Mouse (Mus musculus) forebrain, embryonic 14.5 days (tissue): ENCODE measurements around the gene Cbx4. TPM values are rescaled to one million over a fixed set of nuclear protein-coding genes. Genes with fewer than 3 reads are reported as not detected.
"Not testable (repeated sequence)": the region's sequence is repeated elsewhere in the genome, so short reads cannot be mapped to it uniquely, and the experiment has no call there.

Experiments
- ATAC-seq: fragments of 200-750 bp; cut with Nextera tagmentation; 2 replicates; pipeline ENCODE4 v1.8.0; 2017; ENCODE audit warnings: mild to moderate bottlenecking, moderate library complexity
- DNase-seq: peaks from one replicate; pipeline ENCODE4 v3.0.0-alpha.2; 2015; ENCODE audit warnings: low spot score
- H3K27ac ChIP-seq: fragments of 300-500 bp; sonication (generic); 2 replicates; pipeline ENCODE4 v1.5.1; 2014; ENCODE audit warnings: low read depth, mild to moderate bottlenecking, control low read depth, low read length, moderate library complexity
- H3K27me3 ChIP-seq: fragments of 300-500 bp; sonication (generic); replicated peaks from 2 replicates; pipeline ENCODE4 v1.6.1; 2014; ENCODE audit warnings: low read length, control low read depth, mixed read lengths; ENCODE audit not compliant: control insufficient read depth, insufficient read depth
- H3K36me3 ChIP-seq: fragments of 300-500 bp; sonication (generic); 2 replicates; pipeline ENCODE4 v1.6.1; 2014; ENCODE audit warnings: low read length, control low read depth; ENCODE audit not compliant: control insufficient read depth, insufficient read depth
- H3K4me1 ChIP-seq: fragments of 300-500 bp; sonication (generic); 2 replicates; pipeline ENCODE4 v1.6.1; 2014; ENCODE audit warnings: antibody characterized with exemption, low read length, control low read depth; ENCODE audit not compliant: control insufficient read depth, insufficient read depth
- H3K4me2 ChIP-seq: fragments of 300-500 bp; sonication (generic); 2 replicates; pipeline ENCODE4 v1.6.1; 2014; ENCODE audit warnings: mild to moderate bottlenecking, control low read depth, low read length
- H3K4me3 ChIP-seq: fragments of 300-500 bp; sonication (generic); 2 replicates; pipeline ENCODE4 v1.5.1; 2014; ENCODE audit warnings: low read depth, low read length, control low read depth
- H3K9ac ChIP-seq: fragments of 300-500 bp; sonication (generic); 2 replicates; pipeline ENCODE4 v1.6.1; 2014; ENCODE audit warnings: mild to moderate bottlenecking, low read length, control low read depth, moderate library complexity
- H3K9me3 ChIP-seq: fragments of 300-500 bp; sonication (generic); replicated peaks from 2 replicates; pipeline ENCODE4 v1.6.1; 2016; ENCODE audit warnings: low read length, control low read depth, mixed read lengths; ENCODE audit not compliant: control insufficient read depth
- WGBS: fragments of 180-500 bp; shearing (Covaris S2); extraction: QIAGEN DNeasy Blood & Tissue Kit; methylation state at CpG from one replicate; pipeline ENCODE4 v1.1.7; 2014; 5-methylcytosine and 5-hydroxymethylcytosine counted together
- polyA plus RNA-seq: library from polyadenylated mRNA; unstranded; fragments of >200 nt; fragmentation: Nextera tagmentation; extraction: Ambion mirVana; gene quantifications from 2 replicates; pipeline ENCODE4 v1.2.1, GENCODE M21; 2014

The Cbx4 gene
- polyA plus RNA-seq, 1 experiment from 2014 or later, result 9.3 TPM

DNA sequence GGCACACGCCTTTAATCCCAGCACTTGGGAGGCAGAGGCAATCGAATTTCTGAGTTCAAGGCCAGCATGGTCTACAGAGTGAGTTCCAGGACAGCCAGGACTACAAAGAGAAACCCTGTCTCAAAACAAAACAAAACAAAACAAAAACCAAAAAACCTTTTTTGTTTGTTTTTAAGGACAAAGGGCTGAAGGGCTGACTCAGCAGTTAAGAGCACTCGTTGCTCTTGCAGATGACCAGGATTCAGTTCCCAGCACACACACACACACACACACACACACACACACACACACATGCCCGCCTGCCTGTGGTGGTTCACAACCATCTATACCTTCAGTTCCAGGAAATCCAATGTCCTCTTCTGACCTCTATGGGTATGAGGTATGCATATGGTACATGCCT, 14.3 kb upstream of the Cbx4 start:
- not testable (repeated sequence) for H3K4me3 ChIP-seq, H3K27ac ChIP-seq, ATAC-seq

DNA sequence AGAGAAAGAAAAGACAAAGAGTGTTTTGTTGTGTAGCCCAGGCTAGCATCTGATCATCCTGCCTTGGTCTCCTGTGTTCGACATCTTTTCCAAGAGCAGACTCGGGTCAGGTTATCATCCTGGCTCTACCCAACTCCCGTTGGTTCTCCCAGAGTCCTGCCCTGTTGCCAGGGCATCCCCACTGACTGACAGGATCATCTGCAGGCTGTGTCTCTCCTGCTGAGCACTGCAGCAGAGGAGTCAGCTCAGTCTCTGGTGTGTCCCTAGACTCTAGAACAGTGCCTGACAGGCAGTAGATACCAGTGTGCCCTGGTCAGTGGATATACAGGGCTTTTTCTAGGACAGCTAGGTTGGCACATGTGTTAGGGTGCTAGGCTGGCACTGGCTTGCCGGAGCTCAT, 12.2 kb upstream of the Cbx4 start:
- ATAC-seq, result no peak
- WGBS, result 75% methylated on average over 4 of the region's 4 CpGs

More for the DNA sequence above, 14.3 kb upstream of the Cbx4 start:
- not testable (repeated sequence) for DNase-seq, H3K9ac ChIP-seq, H3K4me1 ChIP-seq, H3K36me3 ChIP-seq, H3K4me2 ChIP-seq, H3K9me3 ChIP-seq, H3K27me3 ChIP-seq
- WGBS, result 68% methylated on average over 4 of the region's 4 CpGs

DNA sequence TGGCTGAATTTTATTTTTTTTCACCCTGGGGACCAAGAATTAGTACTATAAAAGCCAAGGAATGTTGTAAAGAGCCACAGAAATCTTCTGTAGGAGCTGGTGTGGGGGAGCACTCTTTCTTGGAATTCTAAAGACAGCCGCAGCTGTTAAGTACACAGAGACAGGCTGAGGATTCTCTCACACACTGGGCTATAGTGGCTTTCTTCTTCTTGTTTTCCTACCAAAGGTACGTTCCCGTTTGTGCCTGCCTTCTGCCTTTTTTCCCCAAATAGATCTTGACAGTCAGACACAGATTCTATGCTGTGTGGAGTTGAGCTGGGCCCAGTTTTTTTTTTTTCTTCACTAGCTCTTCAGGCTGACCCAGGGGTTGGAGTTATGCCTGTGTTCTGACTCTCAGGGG, 9.4 kb upstream of the Cbx4 start:
- Histone ChIP-seq H3K9ac (no peak overlapping the region), H3K36me3 (no peaks in the 10 kb centered on the region), H3K4me3 (no peak overlapping the region), H3K27ac (no peak overlapping the region), H3K4me1 (peaks cover 4% of the 10 kb centered on the region; the same call in 1 of the 2 replicates), H3K4me2 (no peak overlapping the region), H3K27me3 (no peaks in the 10 kb centered on the region), H3K9me3 (no peaks in the 10 kb centered on the region)
- DNase-seq, result no peak
- ATAC-seq, result no peak
- 63% methylated on average over 3 of the region's 3 CpGs for WGBS

More for the DNA sequence above, 12.2 kb upstream of the Cbx4 start:
- Histone ChIP-seq H3K4me1 (no peaks in the 10 kb centered on the region), H3K4me2 (no peak overlapping the region), H3K27ac (no peak overlapping the region), H3K9ac (no peak overlapping the region), H3K4me3 (no peak overlapping the region), H3K36me3 (no peaks in the 10 kb centered on the region), H3K9me3 (no peaks in the 10 kb centered on the region), H3K27me3 (no peaks in the 10 kb centered on the region)
- DNase-seq, result no peak

DNA sequence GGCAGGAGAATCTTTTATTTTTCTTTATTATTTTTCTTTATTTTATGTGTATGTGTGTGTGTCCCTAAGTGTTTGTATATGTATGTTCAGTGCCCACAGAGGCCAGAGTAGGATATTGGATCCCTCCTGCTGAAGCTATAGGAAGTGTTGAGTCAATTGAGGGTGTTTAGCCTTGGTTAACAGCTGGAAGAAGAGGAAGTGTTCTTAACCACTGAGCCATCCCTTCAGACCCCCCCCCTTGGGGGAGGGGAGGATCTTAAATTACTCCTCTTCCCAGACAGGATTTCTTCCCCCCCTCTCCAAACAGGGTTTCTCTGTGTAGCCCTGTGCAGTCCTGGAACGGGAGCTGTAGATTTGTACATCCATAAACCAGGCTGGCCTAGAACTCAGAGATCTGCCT, 7.3 kb upstream of the Cbx4 start:
- no peak for DNase-seq
- Histone ChIP-seq H3K9ac (no peak overlapping the region), H3K4me2 (no peak overlapping the region), H3K4me1 (peaks cover 7% of the 10 kb centered on the region), H3K36me3 (no peaks in the 10 kb centered on the region), H3K27ac (no peak overlapping the region), H3K27me3 (peaks cover 13% of the 10 kb centered on the region), H3K4me3 (no peak overlapping the region), H3K9me3 (no peaks in the 10 kb centered on the region)
- WGBS, result 60% methylated on average over 1 of the region's 1 CpGs
- no peak for ATAC-seq

DNA sequence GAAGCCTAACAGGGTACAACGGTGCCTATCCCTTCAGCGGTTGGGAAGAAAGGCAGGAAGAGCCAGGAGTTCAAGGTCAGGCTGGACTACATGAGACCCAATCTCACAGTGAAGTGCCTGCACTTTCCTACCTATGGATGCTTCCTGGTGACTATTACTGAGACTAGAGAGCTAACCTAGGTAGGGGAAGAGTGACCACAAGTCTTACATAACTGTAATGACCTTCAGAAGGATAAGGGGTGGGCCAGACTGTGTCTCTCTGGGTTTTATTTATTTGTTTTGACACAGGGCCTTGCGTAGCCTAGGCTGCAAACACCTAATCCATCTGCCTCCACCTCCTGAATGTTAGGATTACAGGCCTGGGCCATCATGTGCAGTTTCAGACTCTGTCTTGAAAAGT, 6.3 kb upstream of the Cbx4 start:
- Histone ChIP-seq H3K27me3 (peaks cover 24% of the 10 kb centered on the region), H3K9ac (no peak overlapping the region), H3K27ac (no peak overlapping the region), H3K4me2 (no peak overlapping the region), H3K9me3 (no peaks in the 10 kb centered on the region), H3K4me1 (peaks cover 7% of the 10 kb centered on the region), H3K36me3 (no peaks in the 10 kb centered on the region), H3K4me3 (no peak overlapping the region)
- 77% methylated on average over 3 of the region's 3 CpGs for WGBS
- DNase-seq, result no peak
- ATAC-seq, result no peak

DNA sequence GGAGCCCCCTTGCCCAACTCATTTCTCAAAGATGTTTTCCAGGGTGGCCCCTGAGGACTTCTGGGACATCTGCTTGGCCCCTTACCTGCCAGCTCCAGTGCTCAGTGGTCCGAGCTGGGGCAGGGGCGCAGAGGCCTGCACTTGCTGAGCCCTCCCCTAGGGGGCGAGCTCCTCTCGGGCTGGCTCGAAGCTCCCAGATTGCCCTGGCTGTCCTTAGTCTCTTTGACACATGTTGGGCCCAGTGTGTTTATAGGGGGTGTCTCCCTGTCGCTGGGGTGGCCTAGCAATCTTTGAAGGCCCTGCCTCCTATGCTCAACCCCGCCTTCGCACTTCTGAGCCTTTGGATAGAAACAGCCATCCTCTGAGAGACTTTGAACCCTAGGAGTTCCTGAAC, 5.6 kb upstream of the Cbx4 start:
- no peak overlapping the region for H3K4me3 ChIP-seq
- no peak overlapping the region for H3K27ac ChIP-seq
- H3K27me3 ChIP-seq, result peaks cover 30% of the 10 kb centered on the region
- ATAC-seq, result peak; percentile 30; the same call in 1 of the 2 replicates
- H3K4me1 ChIP-seq, result peaks cover 9% of the 10 kb centered on the region
- no peaks in the 10 kb centered on the region for H3K9me3 ChIP-seq
- no peaks in the 10 kb centered on the region for H3K36me3 ChIP-seq
- peak; percentile 55 for DNase-seq
- 3% methylated on average over 8 of the region's 8 CpGs for WGBS
- no peak overlapping the region for H3K9ac ChIP-seq
- peak overlapping the region; percentile 98; the same call in 1 of the 2 replicates for H3K4me2 ChIP-seq

DNA sequence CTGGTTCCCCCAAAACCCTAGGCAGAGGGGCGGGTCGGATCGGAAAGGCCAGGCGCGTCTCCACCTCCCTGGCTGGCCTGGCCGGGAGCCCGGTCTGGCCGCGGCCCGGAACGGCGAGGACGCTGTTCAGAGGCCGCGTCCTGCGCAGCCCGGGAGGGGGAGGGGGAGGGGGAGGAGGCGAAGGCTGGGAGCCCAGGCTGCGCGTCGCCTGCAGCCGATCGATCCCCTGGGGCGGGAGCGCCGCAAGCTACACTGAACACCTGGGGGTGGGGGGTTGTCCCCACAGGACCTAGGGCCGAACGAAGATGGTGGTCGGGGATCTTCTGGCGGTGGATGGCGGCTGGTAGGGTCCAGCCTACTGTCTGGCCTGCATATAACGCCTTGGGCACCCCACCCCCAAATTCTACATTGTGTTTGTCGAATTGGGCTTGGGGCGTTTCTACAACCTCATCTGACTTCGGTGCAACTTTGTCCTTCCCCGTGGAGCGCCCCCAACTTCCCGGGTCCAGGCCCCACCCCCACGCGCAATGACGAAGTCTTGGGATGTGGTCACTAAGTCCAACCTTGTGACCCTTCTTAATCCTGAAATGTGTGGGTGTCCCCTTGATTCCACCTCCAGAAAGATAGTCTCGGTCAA, 5.1 kb upstream of the Cbx4 start:
- H3K4me3 ChIP-seq, result peak overlapping the region; percentile 48
- peak overlapping the region; percentile 98 for H3K4me2 ChIP-seq
- no peaks in the 10 kb centered on the region for H3K9me3 ChIP-seq
- peaks cover 12% of the 10 kb centered on the region for H3K4me1 ChIP-seq
- WGBS, result under 1% methylated on average over 37 of the region's 42 CpGs
- H3K27me3 ChIP-seq, result peaks cover 33% of the 10 kb centered on the region
- peak; percentile 79 for DNase-seq
- H3K9ac ChIP-seq, result peak overlapping the region; percentile 75
- peak; percentile 29; the same call in 1 of the 2 replicates for ATAC-seq
- no peak overlapping the region for H3K27ac ChIP-seq
- H3K36me3 ChIP-seq, result no peaks in the 10 kb centered on the region

DNA sequence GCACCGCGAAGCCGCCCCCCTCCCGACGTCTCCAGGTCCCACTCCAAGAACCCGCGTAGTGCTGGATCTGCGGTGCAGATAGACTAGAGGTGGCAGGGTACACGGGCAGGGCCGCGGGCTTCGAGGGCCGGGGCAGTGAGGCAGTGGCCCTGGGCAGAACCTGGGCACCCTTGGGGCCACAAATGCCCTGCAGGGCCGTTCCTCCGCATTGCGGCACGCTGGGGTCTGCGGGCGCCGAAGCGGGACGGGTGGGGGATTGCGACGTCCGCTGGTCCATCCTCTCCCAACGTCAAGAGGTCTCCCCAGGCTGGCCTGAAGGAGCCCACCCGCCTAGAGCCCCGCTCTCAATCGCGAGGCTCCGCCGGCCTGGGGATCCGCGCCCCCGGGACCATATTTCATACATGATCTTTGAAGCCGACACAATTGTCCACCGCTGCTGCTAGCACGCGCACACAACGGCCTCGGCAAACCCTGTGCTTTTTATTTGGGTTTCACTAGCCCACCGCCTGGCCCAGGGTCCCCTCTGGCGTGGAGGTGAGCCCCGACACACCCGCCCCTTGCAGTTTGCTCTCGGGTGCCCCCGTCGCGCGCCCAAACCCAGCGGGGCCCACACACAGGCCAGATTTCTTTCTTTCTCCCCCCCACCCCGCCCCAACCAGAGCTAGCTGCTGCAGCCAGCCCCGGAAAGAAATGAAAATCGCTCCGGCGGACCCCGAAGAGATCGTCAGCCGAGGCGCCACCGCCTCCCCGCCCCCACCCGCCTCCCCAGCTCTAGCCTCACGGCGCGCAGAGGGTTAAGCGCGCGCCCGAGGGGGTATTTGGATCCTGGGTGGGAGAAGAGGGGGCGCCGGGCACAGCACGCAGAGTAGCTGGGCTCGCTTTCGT, 4.3 kb upstream of the Cbx4 start:
- Histone ChIP-seq H3K36me3 (no peaks in the 10 kb centered on the region), H3K9ac (peak overlapping the region; percentile 75), H3K4me2 (peak overlapping the region; percentile 98), H3K27me3 (peaks cover 33% of the 10 kb centered on the region), H3K4me3 (peak overlapping the region; percentile 48), H3K9me3 (no peaks in the 10 kb centered on the region), H3K4me1 (peaks cover 12% of the 10 kb centered on the region), H3K27ac (no peak overlapping the region)
- WGBS, result under 1% methylated on average over 66 of the region's 75 CpGs
- DNase-seq, result peak; percentile 29
- ATAC-seq, result no peak
